Mouse (Mus musculus): ENCODE measurements around the gene Osbpl3.

DNA sequence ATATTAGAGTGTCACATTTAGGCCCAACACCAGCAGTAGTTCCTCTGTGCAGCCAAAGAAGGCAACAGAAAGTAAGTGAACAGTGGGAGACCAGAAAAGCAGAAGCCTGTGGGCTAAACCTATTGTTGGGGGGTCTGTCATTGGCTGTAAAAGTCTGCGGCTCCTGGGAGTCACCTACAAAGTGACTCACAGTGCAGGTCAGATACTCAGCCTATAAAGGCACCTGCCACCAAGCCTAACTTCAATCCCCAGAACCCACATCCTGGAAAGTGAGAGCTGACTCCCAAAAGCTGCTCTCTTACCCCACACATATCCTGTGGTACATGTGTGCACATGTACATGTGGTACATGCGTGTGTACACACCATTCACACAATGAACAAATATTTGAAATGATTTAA is 124.5 kb downstream of the Osbpl3 start:
- TF ChIP-seq CTCF (IDR thresholded peaks at IDR 0.05; ENCODE audit: borderline replicate concordance, insufficient read depth, low read length) (no peak), POLR2A (IDR thresholded peaks at IDR 0.05; ENCODE audit: low read depth, low read length) (no peak)

Data from embryonic fibroblast, embryonic 13.5 days (primary cell).